ENCODE assay signal across 22 mouse cellular contexts in genomic region chr11:32128018-32128417, GRCm38 (mm10).
DNase-seq lines count a peak whose midpoint lies in the region; ATAC-seq and TF ChIP-seq lines count a peak whose summit lies in the region.
"Had no signal": no experiment of that assay in that cellular context is flagged by ENCODE, and none has a peak within 500 bp of the region (broad histone marks: within the 10 kb centered on the region; RNA-seq: fewer than 3 reads in every experiment).

No protein-coding gene starts in this region.

- no peak for TF ChIP-seq CTCF in hindbrain, postnatal 0 days (IDR thresholded peaks at IDR 0.05; ENCODE audit: low read depth)

- no peak overlapping the region for H3K27ac ChIP-seq in embryonic facial prominence, embryonic 11.5 days (replicated peaks; ENCODE audit: low read depth, low read length)
- H3K27ac ChIP-seq in embryonic facial prominence, embryonic 10.5 days (replicated peaks): no peak overlapping the region
- peak overlapping the region; percentile 60 for H3K27ac ChIP-seq in hindbrain, embryonic 15.5 days (replicated peaks)
- no peak overlapping the region for H3K27ac ChIP-seq in hindbrain, embryonic 11.5 days (ENCODE audit: low read depth, low read length)
- 0 out of 2 replicates have a peak overlapping the region, but pooled peaks have one; percentile 15 for H3K27ac ChIP-seq in hindbrain, postnatal 0 days
- H3K27ac ChIP-seq in midbrain, embryonic 16.5 days (ENCODE audit: low read length): peak overlapping the region; percentile 80
- H3K27ac ChIP-seq: heart, adult 2 months; heart, embryonic 13.5 days; kidney, postnatal 0 days; limb, embryonic 12.5 days had no signal

- H3K9ac ChIP-seq in embryonic facial prominence, embryonic 11.5 days (replicated peaks; ENCODE audit: low read length): no peak overlapping the region
- H3K9ac ChIP-seq in hindbrain, embryonic 15.5 days: no peak overlapping the region
- H3K9ac ChIP-seq in hindbrain, embryonic 11.5 days (ENCODE audit: low read depth, low read length): no peak overlapping the region
- H3K9ac ChIP-seq in hindbrain, postnatal 0 days (replicated peaks; ENCODE audit: low read length): no peak overlapping the region
- no peak overlapping the region for H3K9ac ChIP-seq in midbrain, embryonic 16.5 days (ENCODE audit: low read depth, low read length)
- H3K9ac ChIP-seq: heart, embryonic 13.5 days; limb, embryonic 12.5 days had no signal

- WGBS in embryonic facial prominence, embryonic 11.5 days: 77% methylated on average over 3 of the region's 3 CpGs
- WGBS in embryonic facial prominence, embryonic 10.5 days: 74% methylated on average over 3 of the region's 3 CpGs
- 84% methylated on average over 3 of the region's 3 CpGs for WGBS in hindbrain, embryonic 15.5 days
- WGBS in hindbrain, embryonic 11.5 days: 62% methylated on average over 3 of the region's 3 CpGs
- 76% methylated on average over 3 of the region's 3 CpGs for WGBS in hindbrain, postnatal 0 days
- WGBS in midbrain, embryonic 16.5 days: 69% methylated on average over 3 of the region's 3 CpGs

- no peaks in the 10 kb centered on the region for H3K4me1 ChIP-seq in embryonic facial prominence, embryonic 11.5 days (ENCODE audit: control insufficient read depth, insufficient read depth, low read length)
- H3K4me1 ChIP-seq in embryonic facial prominence, embryonic 10.5 days: peaks cover 12% of the 10 kb centered on the region; the same call in 1 of the 2 replicates
- peaks cover 20% of the 10 kb centered on the region for H3K4me1 ChIP-seq in hindbrain, embryonic 15.5 days (replicated peaks)
- no peaks in the 10 kb centered on the region for H3K4me1 ChIP-seq in hindbrain, embryonic 11.5 days (replicated peaks; ENCODE audit: control insufficient read depth, insufficient read depth, low read length)
- H3K4me1 ChIP-seq in hindbrain, postnatal 0 days (ENCODE audit: insufficient read depth, low read length): peaks cover 5% of the 10 kb centered on the region
- H3K4me1 ChIP-seq in midbrain, embryonic 16.5 days (ENCODE audit: control insufficient read depth, insufficient read depth, low read length): peaks cover 16% of the 10 kb centered on the region
- H3K4me1 ChIP-seq: heart, embryonic 13.5 days had no signal

- H3K27me3 ChIP-seq in embryonic facial prominence, embryonic 11.5 days (ENCODE audit: control insufficient read depth, insufficient read depth, low read length): no peaks in the 10 kb centered on the region
- H3K27me3 ChIP-seq in embryonic facial prominence, embryonic 10.5 days (replicated peaks; ENCODE audit: low read depth, poor library complexity, severe bottlenecking): no peaks in the 10 kb centered on the region
- H3K27me3 ChIP-seq in hindbrain, embryonic 15.5 days: no peaks in the 10 kb centered on the region
- no peaks in the 10 kb centered on the region for H3K27me3 ChIP-seq in hindbrain, embryonic 11.5 days (ENCODE audit: control insufficient read depth, insufficient read depth, low read length)
- H3K27me3 ChIP-seq in hindbrain, postnatal 0 days (ENCODE audit: insufficient read depth, low read length): no peaks in the 10 kb centered on the region
- H3K27me3 ChIP-seq in midbrain, embryonic 16.5 days (ENCODE audit: control insufficient read depth, insufficient read depth, low read depth, low read length): no peaks in the 10 kb centered on the region
- H3K27me3 ChIP-seq: limb, embryonic 12.5 days had no signal

- H3K36me3 ChIP-seq in embryonic facial prominence, embryonic 11.5 days (replicated peaks; ENCODE audit: control insufficient read depth, insufficient read depth, low read depth, low read length): no peaks in the 10 kb centered on the region
- H3K36me3 ChIP-seq in embryonic facial prominence, embryonic 10.5 days (replicated peaks): no peaks in the 10 kb centered on the region
- H3K36me3 ChIP-seq in hindbrain, embryonic 15.5 days: no peaks in the 10 kb centered on the region
- H3K36me3 ChIP-seq in hindbrain, embryonic 11.5 days (ENCODE audit: control insufficient read depth, insufficient read depth, low read length): no peaks in the 10 kb centered on the region
- H3K36me3 ChIP-seq in hindbrain, postnatal 0 days (ENCODE audit: insufficient read depth, low read length): no peaks in the 10 kb centered on the region
- no peaks in the 10 kb centered on the region for H3K36me3 ChIP-seq in midbrain, embryonic 16.5 days (ENCODE audit: control insufficient read depth, insufficient read depth, low read length)
- H3K36me3 ChIP-seq: heart, embryonic 13.5 days; limb, embryonic 12.5 days had no signal

- DNase-seq in embryonic facial prominence, embryonic 11.5 days (ENCODE audit: low spot score): no peak
- no peak for DNase-seq in embryonic facial prominence, embryonic 10.5 days (ENCODE audit: low spot score)
- no peak for DNase-seq in hindbrain, embryonic 11.5 days (ENCODE audit: low spot score)
- DNase-seq in hindbrain, postnatal 0 days (ENCODE audit: low spot score): no peak
- DNase-seq in frontal cortex, adult 2 months (ENCODE audit: extremely low spot score in 1 of 2, low spot score in 1 of 2): no peak
- no peak for DNase-seq in thymus, postnatal 36 days
- DNase-seq: adrenal gland, adult 8-10 months; cerebellum, adult 11-12 months; gastrocnemius, postnatal 10 days; heart, adult 2 months; heart, postnatal 14 days; kidney, adult 2 months; lung, adult 18-20 months; lung, postnatal 10 days; thymus, postnatal 25 days had no signal

- H3K9me3 ChIP-seq in embryonic facial prominence, embryonic 11.5 days (replicated peaks; ENCODE audit: control insufficient read depth, low read length): no peaks in the 10 kb centered on the region
- H3K9me3 ChIP-seq in embryonic facial prominence, embryonic 10.5 days: no peaks in the 10 kb centered on the region
- H3K9me3 ChIP-seq in hindbrain, embryonic 15.5 days: no peaks in the 10 kb centered on the region
- H3K9me3 ChIP-seq in hindbrain, embryonic 11.5 days (ENCODE audit: control insufficient read depth, low read length): no peaks in the 10 kb centered on the region
- no peaks in the 10 kb centered on the region for H3K9me3 ChIP-seq in hindbrain, postnatal 0 days (ENCODE audit: low read length)
- H3K9me3 ChIP-seq in midbrain, embryonic 16.5 days (replicated peaks; ENCODE audit: control insufficient read depth, low read length, poor library complexity, severe bottlenecking): no peaks in the 10 kb centered on the region
- H3K9me3 ChIP-seq: heart, embryonic 13.5 days had no signal

- no peak overlapping the region for H3K4me2 ChIP-seq in embryonic facial prominence, embryonic 11.5 days (ENCODE audit: low read depth, low read length)
- no peak overlapping the region for H3K4me2 ChIP-seq in hindbrain, embryonic 15.5 days
- H3K4me2 ChIP-seq in hindbrain, embryonic 11.5 days (replicated peaks; ENCODE audit: low read depth, low read length): no peak overlapping the region
- no peak overlapping the region for H3K4me2 ChIP-seq in hindbrain, postnatal 0 days (ENCODE audit: low read depth, low read length)
- no peak overlapping the region for H3K4me2 ChIP-seq in midbrain, embryonic 16.5 days (ENCODE audit: low read length)
- H3K4me2 ChIP-seq: heart, embryonic 13.5 days; limb, embryonic 12.5 days; liver, embryonic 11.5 days had no signal

- 0 out of 2 replicates have a peak, but pooled peaks have one; percentile 38 for ATAC-seq in embryonic facial prominence, embryonic 11.5 days (replicated peaks; ENCODE audit: insufficient number of reproducible peaks, low FRiP score, low TSS enrichment, low read depth)
- no peak for ATAC-seq in hindbrain, embryonic 15.5 days (ENCODE audit: low FRiP score, low read depth)
- no peak for ATAC-seq in hindbrain, embryonic 11.5 days (ENCODE audit: low FRiP score)
- ATAC-seq in hindbrain, postnatal 0 days: no peak
- ATAC-seq in midbrain, embryonic 16.5 days: peak; percentile 66; the same call in 1 of the 2 replicates
- ATAC-seq: activated CD4-positive, CD25-positive, alpha-beta regulatory T cell, adult 4 months had no signal

- no peak overlapping the region for H3K4me3 ChIP-seq in embryonic facial prominence, embryonic 11.5 days (ENCODE audit: low read depth, low read length)
- no peak overlapping the region for H3K4me3 ChIP-seq in embryonic facial prominence, embryonic 10.5 days
- H3K4me3 ChIP-seq in hindbrain, embryonic 15.5 days: no peak overlapping the region
- no peak overlapping the region for H3K4me3 ChIP-seq in hindbrain, embryonic 11.5 days (ENCODE audit: low read depth, low read length)
- H3K4me3 ChIP-seq in hindbrain, postnatal 0 days (ENCODE audit: low read length): no peak overlapping the region
- no peak overlapping the region for H3K4me3 ChIP-seq in midbrain, embryonic 16.5 days (ENCODE audit: low read depth, low read length)
- H3K4me3 ChIP-seq: heart, adult 2 months; heart, embryonic 13.5 days; limb, embryonic 12.5 days had no signal

Comparison
In these comparisons a context has a peak if more than half of its experiments do, and no peak if none do; other contexts are left out.
1. H3K27ac ChIP-seq: peak in hindbrain, embryonic 15.5 days (single experiment), hindbrain, postnatal 0 days (single experiment) and midbrain, embryonic 16.5 days (single experiment); none in embryonic facial prominence, embryonic 11.5 days (single experiment), embryonic facial prominence, embryonic 10.5 days (single experiment) and hindbrain, embryonic 11.5 days (single experiment).
2. ATAC-seq: peak in embryonic facial prominence, embryonic 11.5 days (single experiment) and midbrain, embryonic 16.5 days (single experiment); none in hindbrain, embryonic 15.5 days (single experiment), hindbrain, embryonic 11.5 days (single experiment) and hindbrain, postnatal 0 days (single experiment).